Mouse (Mus musculus): ENCODE data around the gene Mest.
A peak's percentile ranks its signal among the peaks of the same experiment; 100 is the strongest.

Mest gene

GRCm38 (mm10) chr6:30703977-30704602 is 19.3 kb upstream of the Mest start:
- DNase-seq (ENCODE audit: low spot score) = no peak

GRCm38 (mm10) chr6:30709115-30709514 is 14.2 kb upstream of the Mest start:
- DNase-seq (ENCODE audit: low spot score) = peak; percentile 27

DNA sequence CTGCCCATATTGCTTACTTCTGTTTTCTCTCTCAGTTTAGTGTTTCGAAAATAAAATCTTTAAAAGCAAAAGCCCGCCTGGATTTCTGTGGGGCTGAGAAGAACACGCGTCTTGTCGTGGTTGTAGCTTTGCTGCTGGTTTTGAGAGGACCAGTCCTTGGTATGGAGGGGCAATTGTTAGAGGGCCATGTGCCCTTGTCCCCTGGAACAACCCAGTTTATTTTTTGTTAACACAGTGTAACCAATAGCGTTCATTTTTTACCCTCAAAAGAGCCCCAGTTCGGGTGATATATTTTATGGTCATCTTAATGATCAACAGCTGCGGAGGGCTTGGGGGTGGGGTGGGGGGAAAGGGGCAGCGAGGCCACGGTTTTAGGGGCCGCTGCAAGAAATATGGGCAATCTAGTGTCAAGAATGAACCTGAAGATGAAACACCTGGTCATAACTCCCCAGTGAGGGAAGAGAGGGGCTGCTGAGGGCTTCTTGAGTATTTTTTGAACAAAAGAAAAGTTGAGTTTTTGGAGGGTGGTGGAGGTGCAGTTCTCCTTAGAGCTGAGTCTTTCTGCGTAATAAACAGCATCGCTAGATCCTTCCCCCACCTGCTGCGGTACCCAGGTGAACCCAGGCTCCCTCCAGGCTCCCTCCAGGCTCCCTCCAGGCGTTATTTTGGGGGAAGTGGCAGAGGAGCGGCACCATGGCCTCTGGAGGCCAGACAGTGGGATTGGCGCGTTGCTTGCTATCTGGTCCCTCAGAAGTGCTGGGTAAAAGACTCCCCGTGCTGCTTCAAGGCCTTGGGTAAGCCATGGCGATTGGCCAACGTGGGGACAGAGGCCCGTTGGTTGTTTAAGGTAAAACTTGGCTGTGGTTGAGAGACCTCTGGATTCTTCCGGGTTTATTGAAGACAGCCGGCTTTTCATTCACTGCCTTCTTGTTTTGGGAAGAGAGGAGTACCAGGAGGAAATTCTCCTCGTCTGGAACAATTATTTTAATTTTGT is 12.7 kb upstream of the Mest start:
- no peak for DNase-seq (ENCODE audit: low spot score)

DNA sequence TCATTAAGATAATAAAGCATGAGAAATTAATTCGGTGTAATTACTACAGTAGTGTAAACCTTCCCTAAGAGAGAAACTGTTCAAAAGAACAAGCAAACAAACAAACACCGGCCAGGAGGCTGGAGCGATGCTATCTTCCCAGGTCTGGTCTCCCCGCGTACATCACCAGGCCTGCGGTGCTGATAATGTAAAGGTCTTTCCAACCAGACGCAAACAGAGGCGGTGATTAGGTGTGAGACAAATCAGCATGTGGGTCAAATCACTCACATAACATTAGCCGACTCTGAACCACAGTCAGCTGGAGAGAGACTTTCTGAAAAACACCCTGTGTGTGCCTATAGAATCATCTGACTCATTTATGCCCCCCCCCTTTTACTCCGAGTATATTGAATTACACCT is 12.0 kb upstream of the Mest start:
- DNase-seq (ENCODE audit: low spot score) = no peak

DNA sequence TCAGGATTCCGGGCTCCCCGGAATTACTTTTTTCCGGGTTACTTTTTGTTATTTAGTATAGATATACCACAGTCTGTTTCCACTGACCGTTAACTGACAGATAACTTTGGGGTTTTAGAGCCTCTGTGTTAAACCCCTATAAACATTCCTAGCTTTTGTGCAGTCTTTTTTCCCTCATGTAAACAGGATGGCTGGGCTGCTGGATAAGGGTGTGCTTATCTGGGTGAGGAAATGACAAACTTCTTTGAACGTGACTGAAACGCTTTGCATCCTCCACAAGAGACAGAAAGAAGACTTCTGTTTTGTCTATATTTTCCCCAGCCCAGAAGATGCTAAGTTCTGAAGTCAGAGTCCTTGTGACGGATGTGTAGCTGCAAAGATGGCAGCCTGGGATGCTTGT is 10.9 kb upstream of the Mest start:
- no peak for DNase-seq (ENCODE audit: low spot score)

- no peak for DNase-seq (ENCODE audit: low spot score)
Observed at GRCm38 (mm10) chr6:30713455-30713854, 9.9 kb upstream of the Mest start.

DNA sequence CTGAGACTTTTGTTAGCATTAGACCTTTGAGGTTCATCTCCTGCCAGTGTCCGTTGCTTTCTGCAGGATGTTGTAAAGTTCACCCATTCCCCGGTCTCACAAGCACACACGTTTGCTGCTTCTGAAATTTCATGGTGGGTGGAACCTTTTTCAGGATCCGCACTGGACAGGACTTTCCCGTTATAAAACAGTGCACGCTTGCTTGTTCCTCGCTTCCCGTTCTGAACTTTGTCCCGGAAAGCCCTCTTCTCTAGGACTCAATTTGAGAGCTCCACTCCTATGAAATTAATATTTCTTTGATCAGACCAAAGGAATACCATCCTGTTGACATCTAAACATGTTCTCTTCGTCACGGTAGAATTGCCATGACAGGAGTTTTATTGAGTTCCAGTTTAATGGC is 9.5 kb upstream of the Mest start:
- no peak for DNase-seq (ENCODE audit: low spot score)

DNA sequence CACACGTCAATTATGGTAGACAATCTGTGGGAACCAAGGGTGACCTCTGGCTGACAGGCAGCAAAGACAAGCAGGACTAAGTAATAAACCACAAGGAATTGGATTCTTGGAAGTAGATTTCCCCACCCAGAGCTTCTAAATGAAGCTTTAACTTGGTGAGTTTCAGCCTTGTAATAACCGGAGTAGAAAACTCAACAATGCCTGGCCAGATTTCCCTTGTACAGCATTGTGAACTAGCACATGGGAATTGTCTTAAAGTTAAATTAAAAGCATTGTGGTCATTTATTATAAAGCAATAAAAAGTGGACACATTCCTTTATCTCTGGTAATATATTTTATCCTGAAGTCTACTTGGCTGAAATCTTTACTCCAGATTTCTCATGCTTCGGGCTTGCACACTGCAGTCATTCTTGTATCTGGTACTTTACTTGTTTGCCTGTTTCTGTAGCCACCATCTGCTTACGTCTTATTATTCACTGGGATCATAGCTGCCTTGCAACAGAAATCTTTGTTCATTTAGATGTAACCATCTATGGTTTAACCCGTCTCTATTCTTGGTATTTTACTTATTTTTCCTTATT is 8.4 kb upstream of the Mest start:
- no peak for DNase-seq (ENCODE audit: low spot score)

GRCm38 (mm10) chr6:30716796-30717195 is 6.6 kb upstream of the Mest start:
- no peak for DNase-seq (ENCODE audit: low spot score)

DNA sequence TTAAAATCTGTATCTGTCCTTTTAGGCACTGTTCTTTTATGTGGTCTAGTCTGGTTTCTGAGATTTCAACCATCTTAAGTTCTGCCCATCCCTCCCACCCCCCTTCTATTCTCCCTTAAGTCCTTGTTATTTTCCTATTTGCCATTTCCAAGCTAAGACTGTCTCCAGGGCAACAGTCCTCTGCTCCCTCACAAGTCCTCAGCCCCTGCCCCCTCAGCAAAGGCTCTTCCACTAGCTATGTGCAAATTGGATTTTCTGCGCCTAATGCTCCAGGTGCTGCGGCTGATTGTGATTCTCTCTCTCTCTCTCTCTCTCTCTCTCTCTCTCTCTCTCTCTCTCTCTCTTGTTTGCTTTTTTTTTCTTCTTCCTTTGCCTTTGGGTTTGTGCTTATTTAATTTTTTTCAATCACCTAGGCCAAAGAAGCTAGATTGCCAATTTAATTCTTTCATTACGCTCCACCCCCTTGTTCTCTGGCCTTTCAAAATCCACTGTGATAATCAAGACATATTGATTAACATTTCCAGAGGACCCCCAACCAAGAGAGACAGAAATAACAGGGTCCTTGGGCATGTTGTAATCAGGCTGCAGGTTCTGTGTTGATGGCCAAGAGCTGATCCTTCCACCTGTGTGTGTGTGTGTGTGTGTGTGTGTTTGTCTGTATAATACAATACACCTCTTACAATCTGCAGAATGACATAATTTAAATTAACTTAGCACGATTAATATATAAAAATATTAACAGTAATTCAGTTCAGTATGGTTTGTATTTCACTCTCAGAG is 772 bp upstream of the Mest start:
- peak; percentile 37 for DNase-seq (ENCODE audit: low spot score)

- no peak for DNase-seq (ENCODE audit: low spot score)
Observed at GRCm38 (mm10) chr6:30730301-30730971, 7.1 kb downstream of the Mest start.

GRCm38 (mm10) chr6:30732571-30733130 is 9.3 kb downstream of the Mest start:
- no peak for DNase-seq (ENCODE audit: low spot score)

DNA sequence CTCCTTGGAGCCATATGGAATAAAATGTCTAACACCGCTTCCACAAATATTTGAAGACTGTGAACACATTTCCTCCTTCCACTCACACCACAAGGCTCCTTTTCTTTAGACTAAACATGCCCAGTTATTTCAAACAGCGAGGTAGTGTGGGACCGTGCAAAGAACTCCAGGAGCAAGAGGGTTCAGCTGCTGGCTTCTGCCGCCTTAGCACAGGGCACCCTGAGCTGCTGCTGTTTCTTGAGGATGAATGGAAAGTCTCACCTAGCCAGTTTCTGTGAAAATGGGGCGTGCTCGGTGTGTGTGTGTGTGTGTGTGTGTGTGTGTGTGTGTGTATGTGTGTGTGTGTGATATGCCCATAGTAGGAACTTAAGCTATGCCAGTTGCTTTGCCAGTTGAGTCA is 11.1 kb downstream of the Mest start:
- no peak for DNase-seq (ENCODE audit: low spot score)

DNA sequence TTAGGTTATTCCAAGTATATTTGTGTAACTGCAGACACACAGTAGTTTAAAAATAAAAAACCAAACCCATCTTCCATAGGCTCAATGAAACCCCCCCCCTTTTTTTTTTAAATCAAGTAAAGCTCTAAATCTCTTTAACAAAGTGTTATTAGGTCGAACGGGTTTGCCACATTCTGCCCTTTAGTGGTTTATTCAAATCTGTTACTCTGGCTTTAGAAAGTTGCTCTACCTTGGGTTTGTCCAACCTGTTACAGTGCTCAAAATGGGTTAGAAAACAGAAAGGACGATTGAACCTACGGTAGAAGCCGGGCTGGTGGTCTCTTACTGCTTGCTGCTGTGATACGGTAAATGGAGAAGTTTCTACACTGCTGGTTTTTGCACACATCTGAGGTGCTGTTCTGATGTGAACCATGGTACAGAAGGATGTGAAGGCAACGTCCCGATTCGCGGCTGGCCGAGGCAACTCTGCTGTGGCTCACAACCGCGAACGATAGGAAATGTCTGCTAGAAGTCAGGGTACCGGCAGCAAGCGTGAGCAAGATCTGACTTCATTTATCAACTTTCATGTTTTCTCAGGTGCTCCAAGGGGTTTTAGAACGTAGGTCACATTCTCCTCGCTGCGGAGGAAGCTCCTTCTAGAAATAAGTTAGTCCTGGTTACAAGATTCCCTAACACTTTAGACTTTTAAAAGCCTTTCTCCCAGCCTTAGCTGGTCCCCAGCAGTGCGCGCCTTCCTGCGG is 11.8 kb downstream of the Mest start:
- no peak for DNase-seq (ENCODE audit: low spot score)

- peak; percentile 58 for DNase-seq (ENCODE audit: low spot score)
Observed at GRCm38 (mm10) chr6:30735728-30736371, 12.5 kb downstream of the Mest start.

- peak; percentile 66 for DNase-seq (ENCODE audit: low spot score)
Observed at GRCm38 (mm10) chr6:30736372-30736762, 13.0 kb downstream of the Mest start.

DNA sequence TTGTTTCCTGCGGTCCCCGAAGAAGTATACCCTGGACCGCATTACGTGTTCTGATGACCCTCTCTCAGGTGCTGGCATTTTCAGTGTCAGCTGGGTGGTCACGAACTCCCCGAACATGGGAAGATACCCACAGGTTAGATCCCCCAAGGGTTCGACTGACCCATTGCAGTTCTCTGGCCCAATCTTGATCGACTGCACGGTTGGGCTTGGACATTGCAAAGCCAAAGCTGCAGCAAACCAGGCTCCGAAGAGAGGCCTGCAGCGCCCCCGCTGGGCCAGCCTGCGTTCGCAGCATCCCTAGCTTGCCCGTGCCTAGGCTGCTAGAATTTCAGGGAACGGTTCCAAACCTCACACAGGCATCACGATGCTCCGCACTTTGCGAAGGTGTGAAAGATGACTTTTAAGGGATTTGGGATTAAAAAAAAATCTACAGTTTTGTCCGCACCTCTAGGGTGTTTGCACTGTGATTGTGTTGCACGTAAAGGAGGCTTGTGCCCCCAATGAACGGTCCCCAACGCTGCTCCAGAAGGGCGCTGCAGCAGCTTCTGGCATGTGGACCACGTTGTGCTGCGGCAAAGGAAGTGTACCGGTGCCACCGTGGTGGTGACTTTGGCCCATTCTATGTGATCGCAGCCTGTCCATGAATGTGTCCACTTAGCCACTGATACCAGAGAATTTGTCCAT is 13.7 kb downstream of the Mest start:
- DNase-seq (ENCODE audit: low spot score) = peak; percentile 87

- peak; percentile 84 for DNase-seq (ENCODE audit: low spot score)
Observed at GRCm38 (mm10) chr6:30737548-30738463, 14.5 kb downstream of the Mest start.
